Comparison of ENCODE assay signal across 31 mouse cellular contexts in the genomic region with DNA sequence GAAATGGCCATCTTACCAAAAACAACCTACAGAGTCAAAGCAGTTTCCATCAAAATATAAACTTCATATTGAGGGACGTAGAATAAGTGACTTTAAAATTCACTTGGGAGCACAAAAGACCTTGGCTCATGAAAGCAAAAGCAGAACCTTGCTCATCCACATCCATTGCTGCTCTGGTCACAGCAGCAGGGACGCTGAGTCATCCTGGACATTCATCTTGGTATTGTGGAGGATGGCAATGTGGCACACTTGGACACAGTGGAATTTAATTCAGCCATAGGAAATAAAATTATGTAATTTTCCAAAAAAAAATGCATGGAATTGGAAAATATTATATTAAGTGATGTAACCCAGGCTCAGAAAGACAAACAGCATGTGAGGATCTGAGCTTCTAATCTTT.
DNase-seq lines count a peak whose midpoint lies in the region; ATAC-seq and TF ChIP-seq lines count a peak whose summit lies in the region.
"Had no signal": no experiment of that assay in that cellular context is flagged by ENCODE, and none has a peak within 500 bp of the region (broad histone marks: within the 10 kb centered on the region; RNA-seq: fewer than 3 reads in every experiment).

No protein-coding gene starts in this region.

- no peak for TF ChIP-seq CTCF in C2C12 (IDR thresholded peaks at IDR 0.05; ENCODE audit: control insufficient read depth, insufficient read depth, insufficient read length)

- H3K4me3 ChIP-seq in C2C12 (ENCODE audit: insufficient read depth, poor library complexity, severe bottlenecking) = no peak overlapping the region
- no peak overlapping the region for H3K4me3 ChIP-seq in intestine, embryonic 16.5 days (ENCODE audit: low read length)
- H3K4me3 ChIP-seq: embryonic facial prominence, embryonic 12.5 days; forebrain, embryonic 15.5 days; hindbrain, embryonic 12.5 days; intestine, embryonic 15.5 days; limb, embryonic 12.5 days; liver, embryonic 15.5 days; midbrain, embryonic 10.5 days; midbrain, embryonic 15.5 days; neural tube, embryonic 15.5 days had no signal

- H3K27ac ChIP-seq in intestine, embryonic 16.5 days (ENCODE audit: low read length) = no peak overlapping the region
- H3K27ac ChIP-seq: embryonic facial prominence, embryonic 12.5 days; forebrain, embryonic 15.5 days; hindbrain, embryonic 12.5 days; hindbrain, postnatal 0 days; intestine, embryonic 15.5 days; kidney, postnatal 0 days; limb, embryonic 12.5 days; liver, embryonic 15.5 days; midbrain, embryonic 10.5 days; midbrain, embryonic 15.5 days; neural tube, embryonic 15.5 days; stomach, postnatal 0 days had no signal

- DNase-seq in 3T3-L1 (ENCODE audit: low read depth, low spot score) = peak; percentile 59
- DNase-seq in adrenal gland, adult 8-10 months = peak; percentile 28
- DNase-seq in brain, adult 2 months (ENCODE audit: low read depth, low spot score) = peak; percentile 40
- no peak for DNase-seq in ovary, adult 18-20 months (ENCODE audit: low spot score)
- no peak for DNase-seq in urinary bladder, postnatal 14 days (ENCODE audit: low spot score)
- DNase-seq: cerebellum, adult 11-12 months; cerebellum, adult 9-11 months; embryo, embryonic 11 days; heart, postnatal 36 days; lung, postnatal 14 days; right cerebral cortex, adult 18-20 months; right cerebral cortex, postnatal 4 days; thymus, adult 2 months; thymus, postnatal 36 days had no signal

- H3K79me2 ChIP-seq in C2C12 (ENCODE audit: control insufficient read depth, insufficient read depth) = no peaks in the 10 kb centered on the region

- no peaks in the 10 kb centered on the region for H3K36me3 ChIP-seq in C2C12 (ENCODE audit: control insufficient read depth, insufficient read depth)
- H3K36me3 ChIP-seq in intestine, embryonic 16.5 days (ENCODE audit: control insufficient read depth, insufficient read depth, low read length) = no peaks in the 10 kb centered on the region
- H3K36me3 ChIP-seq: embryonic facial prominence, embryonic 12.5 days; forebrain, embryonic 15.5 days; G1E; hindbrain, embryonic 12.5 days; intestine, embryonic 15.5 days; limb, embryonic 12.5 days; liver, embryonic 15.5 days; midbrain, embryonic 10.5 days; midbrain, embryonic 15.5 days; neural tube, embryonic 15.5 days had no signal

- H3K4me2 ChIP-seq in intestine, embryonic 16.5 days (ENCODE audit: low read depth, low read length) = no peak overlapping the region
- H3K4me2 ChIP-seq: embryonic facial prominence, embryonic 12.5 days; forebrain, embryonic 15.5 days; heart, embryonic 11.5 days; hindbrain, embryonic 12.5 days; intestine, embryonic 15.5 days; limb, embryonic 12.5 days; liver, embryonic 15.5 days; lung, embryonic 14.5 days; midbrain, embryonic 15.5 days; neural tube, embryonic 15.5 days had no signal

- no peaks in the 10 kb centered on the region for H3K4me1 ChIP-seq in intestine, embryonic 16.5 days (ENCODE audit: control insufficient read depth, insufficient read depth, low read length)
- H3K4me1 ChIP-seq: embryonic facial prominence, embryonic 12.5 days; forebrain, embryonic 15.5 days; hindbrain, embryonic 12.5 days; intestine, embryonic 15.5 days; limb, embryonic 12.5 days; liver, embryonic 15.5 days; midbrain, embryonic 10.5 days; midbrain, embryonic 15.5 days; neural tube, embryonic 15.5 days had no signal

- no peak overlapping the region for H3K9ac ChIP-seq in intestine, embryonic 16.5 days (ENCODE audit: low read depth, low read length)
- H3K9ac ChIP-seq: embryonic facial prominence, embryonic 12.5 days; forebrain, embryonic 15.5 days; hindbrain, embryonic 12.5 days; intestine, embryonic 15.5 days; limb, embryonic 12.5 days; liver, embryonic 15.5 days; lung, embryonic 14.5 days; midbrain, embryonic 15.5 days; neural tube, embryonic 15.5 days had no signal

- H3K9me3 ChIP-seq in intestine, embryonic 16.5 days (ENCODE audit: control insufficient read depth, low read length) = no peaks in the 10 kb centered on the region
- H3K9me3 ChIP-seq: embryonic facial prominence, embryonic 12.5 days; forebrain, embryonic 15.5 days; G1E; hindbrain, embryonic 12.5 days; intestine, embryonic 15.5 days; limb, embryonic 12.5 days; liver, embryonic 15.5 days; midbrain, embryonic 10.5 days; midbrain, embryonic 15.5 days; neural tube, embryonic 15.5 days had no signal

- no peak for ATAC-seq in intestine, embryonic 16.5 days
- ATAC-seq: forebrain, embryonic 15.5 days; hindbrain, postnatal 0 days; intestine, embryonic 15.5 days; midbrain, embryonic 15.5 days had no signal

- H3K79me3 ChIP-seq in C2C12 (ENCODE audit: low read depth) = no peaks in the 10 kb centered on the region

- WGBS in intestine, embryonic 16.5 days = 87% methylated on average over 2 of the region's 2 CpGs

- H3K27me3 ChIP-seq in C2C12 (ENCODE audit: control insufficient read depth, insufficient read depth, insufficient read length) = no peaks in the 10 kb centered on the region
- no peaks in the 10 kb centered on the region for H3K27me3 ChIP-seq in intestine, embryonic 16.5 days (replicated peaks; ENCODE audit: control insufficient read depth, insufficient read depth, low read length)
- H3K27me3 ChIP-seq: embryonic facial prominence, embryonic 12.5 days; forebrain, embryonic 15.5 days; hindbrain, embryonic 12.5 days; intestine, embryonic 15.5 days; limb, embryonic 12.5 days; liver, embryonic 15.5 days; midbrain, embryonic 15.5 days; neural tube, embryonic 15.5 days had no signal

- no peak overlapping the region for H3ac ChIP-seq in C2C12 (ENCODE audit: control insufficient read depth, insufficient read length, low read depth)

TF ChIP-seq in C2C12, 6 proteins besides CTCF, POLR2A, EP300 and RAD21:
- TF ChIP-seq FOSL1 (IDR thresholded peaks at IDR 0.05; ENCODE audit: insufficient read depth, low read length, poor library complexity, severe bottlenecking) = peak; percentile 19
- TF ChIP-seq USF1 (IDR thresholded peaks at IDR 0.05; ENCODE audit: low read depth) = no peak
TF ChIP-seq in C2C12: peak in this region for 1.

Comparison
In these comparisons a context has a peak if more than half of its experiments do, and no peak if none do; other contexts are left out.
1. DNase-seq: peak in 3T3-L1 (single experiment), adrenal gland, adult 8-10 months (single experiment) and brain, adult 2 months (single experiment); none in ovary, adult 18-20 months (single experiment) and urinary bladder, postnatal 14 days (single experiment).